Mouse (Mus musculus) limb, embryonic 12.5 days (tissue): ENCODE measurements around the gene Syp. TPM values are rescaled to one million over a fixed set of nuclear protein-coding genes. Genes with fewer than 3 reads are reported as not detected.

Experiments used
- ATAC-seq: fragments of 200-750 bp; cut with Nextera tagmentation; 2 replicates; pipeline ENCODE4 v1.8.0; 2017; ENCODE audit warnings: low read depth, moderate TSS enrichment; ENCODE audit not compliant: insufficient number of reproducible peaks, insufficient read depth, low FRiP score, low TSS enrichment
- H3K27ac ChIP-seq: fragments of 300-500 bp; sonication (generic); 2 replicates; pipeline ENCODE4 v1.5.1; 2016; ENCODE audit warnings: mild to moderate bottlenecking, moderate library complexity
- H3K27me3 ChIP-seq: fragments of 300-500 bp; sonication (generic); 2 replicates; pipeline ENCODE4 v1.6.1; 2016; ENCODE audit warnings: mild to moderate bottlenecking, moderate library complexity
- H3K36me3 ChIP-seq: fragments of 300-500 bp; sonication (generic); 2 replicates; pipeline ENCODE4 v1.6.1; 2016; ENCODE audit warnings: mild to moderate bottlenecking, moderate library complexity
- H3K4me1 ChIP-seq: fragments of 300-500 bp; sonication (generic); replicated peaks from 2 replicates; pipeline ENCODE4 v1.6.1; 2016
- H3K4me2 ChIP-seq: fragments of 300-500 bp; sonication (generic); 2 replicates; pipeline ENCODE4 v1.6.1; 2016; ENCODE audit warnings: mild to moderate bottlenecking, moderate library complexity
- H3K4me3 ChIP-seq: fragments of 300-500 bp; sonication (generic); replicated peaks from 2 replicates; pipeline ENCODE4 v1.5.1; 2016; ENCODE audit warnings: mild to moderate bottlenecking
- H3K9ac ChIP-seq: fragments of 300-500 bp; sonication (generic); replicated peaks from 2 replicates; pipeline ENCODE4 v1.6.1; 2016; ENCODE audit warnings: mild to moderate bottlenecking, moderate library complexity
- H3K9me3 ChIP-seq: fragments of 300-500 bp; sonication (generic); 2 replicates; pipeline ENCODE4 v1.6.1; 2016; ENCODE audit warnings: mild to moderate bottlenecking, moderate library complexity
- WGBS: fragments of 180-500 bp; shearing (Covaris S2); methylation state at CpG from one replicate; pipeline ENCODE4 v1.1.7; 2016; 5-methylcytosine and 5-hydroxymethylcytosine counted together
- polyA plus RNA-seq: library from polyadenylated mRNA; unstranded; fragments of >200 nt; fragmentation: Nextera tagmentation; extraction: Ambion mirVana; gene quantifications from 2 replicates; pipeline ENCODE4 v1.2.1, GENCODE M21; 2016

Syp gene
- polyA plus RNA-seq, 1 experiment from 2014 or later = 1.1 TPM

DNA sequence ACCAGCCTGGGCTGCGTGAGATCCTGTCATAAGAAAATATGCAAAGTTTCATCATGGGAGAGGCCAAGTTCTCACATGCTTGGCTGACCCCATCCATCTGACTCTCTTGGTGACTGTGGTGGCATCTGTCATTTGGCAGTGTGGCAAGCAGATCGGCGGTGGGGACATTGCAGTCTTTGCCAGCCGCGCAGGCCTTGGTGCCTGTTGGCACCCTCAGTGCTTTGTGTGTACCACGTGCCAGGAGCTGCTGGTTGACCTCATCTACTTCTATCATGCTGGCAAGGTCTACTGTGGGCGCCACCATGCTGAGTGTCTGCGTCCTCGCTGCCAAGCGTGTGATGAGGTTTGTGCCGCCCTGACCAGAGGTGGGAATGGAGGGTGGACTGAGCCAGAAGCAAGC, 26.5 kb downstream of the Syp start:
- no peaks in the 10 kb centered on the region for H3K4me1 ChIP-seq
- no peaks in the 10 kb centered on the region for H3K9me3 ChIP-seq
- H3K27me3 ChIP-seq = no peaks in the 10 kb centered on the region
- peaks cover 30% of the 10 kb centered on the region; the same call in 1 of the 2 replicates for H3K36me3 ChIP-seq
- H3K27ac ChIP-seq = no peak overlapping the region
- H3K9ac ChIP-seq = no peak overlapping the region
- no peak for ATAC-seq
- H3K4me3 ChIP-seq = no peak overlapping the region
- H3K4me2 ChIP-seq = no peak overlapping the region
- 93% methylated on average over 11 of the region's 11 CpGs for WGBS

DNA sequence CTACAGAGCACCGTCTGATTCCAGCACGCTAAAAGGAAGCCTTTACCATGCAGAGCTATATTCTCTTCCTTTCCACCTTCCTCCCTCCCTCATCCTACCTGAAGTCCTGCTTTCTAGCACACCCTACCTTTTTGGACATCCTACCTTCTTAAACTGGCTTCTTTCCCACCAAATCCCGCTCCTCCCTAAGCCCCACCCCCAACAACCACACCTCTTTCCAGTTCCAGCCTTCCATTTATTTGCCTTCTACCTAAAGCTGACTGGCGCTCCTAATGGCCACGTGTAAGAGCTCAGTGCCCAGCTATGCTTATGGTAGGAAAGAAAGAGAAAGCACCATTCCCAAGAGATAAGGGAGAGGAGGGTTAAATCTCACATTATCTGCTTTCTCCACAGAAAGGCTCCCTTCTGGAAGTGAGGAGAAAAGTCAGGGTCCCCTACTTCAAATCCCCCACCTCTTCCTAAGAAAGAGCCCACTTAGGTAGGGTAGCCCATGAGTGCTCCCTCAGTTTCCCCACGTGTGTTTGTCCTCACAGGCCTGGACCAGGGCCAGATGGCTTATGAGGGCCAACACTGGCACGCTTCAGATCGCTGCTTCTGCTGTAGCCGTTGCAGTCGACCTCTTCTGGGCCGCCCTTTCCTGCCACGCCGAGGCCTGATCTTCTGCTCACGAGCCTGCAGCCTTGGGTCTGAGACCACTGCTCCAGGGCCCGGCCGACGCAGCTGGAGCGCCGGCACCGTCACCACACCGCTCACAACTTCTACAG, 27.6 kb downstream of the Syp start:
- Histone ChIP-seq H3K27me3 (no peaks in the 10 kb centered on the region), H3K4me2 (no peak overlapping the region), H3K36me3 (peaks cover 30% of the 10 kb centered on the region; the same call in 1 of the 2 replicates), H3K27ac (no peak overlapping the region), H3K4me1 (no peaks in the 10 kb centered on the region), H3K9me3 (no peaks in the 10 kb centered on the region), H3K4me3 (no peak overlapping the region), H3K9ac (no peak overlapping the region)
- WGBS = 76% methylated on average over 21 of the region's 21 CpGs
- ATAC-seq = no peak

DNA sequence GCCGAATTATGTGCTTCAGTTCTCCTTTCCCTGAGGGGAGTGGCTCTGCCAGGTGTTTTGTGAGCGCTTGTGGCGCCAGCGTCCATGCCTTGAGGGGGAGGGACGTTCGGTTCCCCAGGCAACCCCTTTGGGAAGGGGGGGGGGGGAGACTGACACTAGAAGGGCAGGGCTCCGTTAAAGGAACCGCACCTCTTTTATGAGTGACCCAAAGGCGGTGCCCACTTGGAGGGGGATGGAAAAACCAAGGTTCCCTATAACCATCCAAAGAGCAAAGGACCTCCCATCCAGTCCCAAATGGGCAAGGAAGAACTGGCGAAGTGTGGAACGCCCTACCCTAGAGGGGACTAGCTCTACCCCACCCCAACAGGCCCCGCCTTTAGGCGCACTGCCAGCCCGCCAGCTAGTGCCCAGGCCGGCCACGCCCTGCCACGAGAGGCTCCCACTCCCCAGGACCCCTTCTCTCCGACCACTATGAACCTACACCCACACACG, 32.2 kb downstream of the Syp start:
- Histone ChIP-seq H3K4me3 (peak overlapping the region; percentile 48), H3K4me1 (0 out of 2 replicates have a peak, but pooled peaks cover 14% of the 10 kb centered on the region), H3K9me3 (0 out of 2 replicates have a peak, but pooled peaks cover 4% of the 10 kb centered on the region), H3K9ac (peak overlapping the region; percentile 48), H3K27me3 (no peaks in the 10 kb centered on the region), H3K27ac (peak overlapping the region; percentile 72; the same call in 1 of the 2 replicates), H3K4me2 (peak overlapping the region; percentile 57), H3K36me3 (peaks cover 15% of the 10 kb centered on the region; the same call in 1 of the 2 replicates)
- ATAC-seq = peak; percentile 12
- whole genome bisulfite sequencing = 21% methylated on average over 18 of the region's 19 CpGs

DNA sequence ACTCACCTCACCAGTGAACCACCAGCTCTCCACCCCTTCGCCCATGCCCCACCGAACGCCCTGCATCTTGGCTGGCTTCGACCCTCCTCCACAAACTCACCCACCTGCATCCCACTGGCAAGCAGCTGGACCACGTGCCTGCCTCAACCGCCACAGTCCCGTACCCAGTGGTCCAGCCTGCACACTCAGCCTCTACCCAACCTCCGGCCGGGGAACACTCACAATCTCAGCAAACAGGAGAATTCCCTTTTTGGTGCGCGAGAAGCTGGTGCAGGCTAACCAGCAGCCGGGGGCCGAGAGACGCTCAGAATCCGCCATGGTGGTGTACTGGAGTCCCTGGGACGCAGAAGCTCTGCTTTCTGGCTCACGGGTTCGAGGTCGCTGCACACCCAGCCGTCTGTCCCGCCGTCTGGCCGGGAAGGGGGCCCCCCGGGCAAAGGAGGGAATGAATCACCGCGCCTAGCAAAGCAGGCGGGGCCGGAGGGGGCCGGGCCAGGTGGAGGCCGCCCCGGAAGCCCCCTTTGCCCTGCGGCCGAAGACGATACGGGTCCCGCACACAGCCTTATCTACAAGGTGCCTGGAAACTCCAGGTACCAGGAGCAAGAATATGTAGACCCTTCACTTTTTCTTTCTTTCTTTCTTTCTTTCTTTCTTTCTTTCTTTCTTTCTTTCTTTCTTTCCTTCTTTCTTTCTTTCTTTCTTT, 32.8 kb downstream of the Syp start, which contains the start of gene Plp2:
Gene Plp2, minus strand, starts transcription at position 470 of the 703 bp plus-strand sequence.
- H3K9ac ChIP-seq = peak within 1 kb of the TSS; percentile 48
- peak within 1 kb of the TSS; percentile 48 for H3K4me3 ChIP-seq
- ATAC-seq = peak; percentile 34; the same call in 1 of the 2 replicates
- no peaks in the 10 kb centered on the region for H3K27me3 ChIP-seq
- H3K4me2 ChIP-seq = peak within 1 kb of the TSS; percentile 57
- H3K27ac ChIP-seq = peak within 1 kb of the TSS; percentile 72
- 0 out of 2 replicates have a peak, but pooled peaks cover 14% of the 10 kb centered on the region for H3K4me1 ChIP-seq
- H3K9me3 ChIP-seq = 0 out of 2 replicates have a peak, but pooled peaks cover 4% of the 10 kb centered on the region
- 22% methylated on average over 29 of the region's 36 CpGs for WGBS
- H3K36me3 ChIP-seq = peaks cover 15% of the 10 kb centered on the region; the same call in 1 of the 2 replicates

DNA sequence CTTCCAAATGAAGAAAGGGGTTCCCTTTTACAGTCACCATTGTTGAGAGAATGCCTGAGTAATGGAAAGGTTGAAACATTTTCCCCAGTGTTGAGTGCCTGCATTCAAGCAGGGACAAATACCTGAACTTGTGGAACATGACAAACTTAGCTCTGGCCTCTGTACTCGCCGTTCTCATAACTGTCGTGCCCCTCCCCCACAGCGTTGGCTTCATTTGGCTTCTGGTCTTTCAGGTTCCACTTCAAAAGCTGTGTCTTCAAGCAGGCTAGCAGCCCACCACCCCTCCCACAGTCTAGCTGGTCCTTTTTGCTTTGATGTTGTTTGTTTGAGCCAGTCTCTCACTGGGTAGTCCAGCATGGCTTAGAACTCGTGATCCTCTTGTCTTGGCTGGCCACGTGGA, 34.5 kb downstream of the Syp start:
- Histone ChIP-seq H3K27ac (no peak overlapping the region), H3K4me1 (0 out of 2 replicates have a peak, but pooled peaks cover 14% of the 10 kb centered on the region), H3K9ac (no peak overlapping the region), H3K9me3 (0 out of 2 replicates have a peak, but pooled peaks cover 4% of the 10 kb centered on the region), H3K27me3 (no peaks in the 10 kb centered on the region), H3K36me3 (peaks cover 5% of the 10 kb centered on the region; the same call in 1 of the 2 replicates), H3K4me3 (no peak overlapping the region), H3K4me2 (no peak overlapping the region)
- ATAC-seq = no peak
- WGBS = 34% methylated on average over 6 of the region's 6 CpGs

DNA sequence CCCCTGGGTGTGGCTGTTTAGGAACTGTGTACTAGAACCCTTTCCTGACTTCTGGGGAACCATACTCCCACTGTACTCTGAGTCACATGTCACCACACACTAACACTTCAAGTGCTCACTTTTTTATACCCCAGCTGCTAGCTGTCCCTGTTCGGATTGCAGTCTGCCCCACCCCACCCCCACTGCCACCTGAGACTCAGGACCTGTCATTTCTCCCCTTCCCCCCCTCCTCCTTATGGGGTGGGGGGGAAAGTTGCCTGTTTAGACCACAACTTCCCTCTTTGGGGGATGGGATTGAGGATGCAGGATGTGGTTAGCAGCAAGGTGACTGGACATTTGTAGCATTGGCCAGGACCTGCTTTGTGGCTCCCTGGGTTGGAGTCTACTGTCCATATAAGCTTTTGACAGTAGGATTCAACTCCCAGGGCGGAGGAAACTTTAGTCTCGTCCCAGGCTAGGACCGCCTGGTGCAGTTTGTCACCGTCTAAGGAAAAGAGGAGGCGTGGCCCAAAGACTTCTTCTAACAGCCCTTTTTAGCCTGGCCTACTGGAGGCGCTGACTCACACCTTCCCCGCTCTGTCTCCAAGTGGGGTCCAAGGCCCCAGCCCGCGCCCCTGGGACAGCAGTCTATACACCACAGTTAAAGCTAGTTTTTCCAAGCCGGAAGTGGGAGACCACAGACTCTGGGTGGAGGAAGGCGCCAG, 35.5 kb downstream of the Syp start:
- Histone ChIP-seq H3K4me3 (no peak overlapping the region), H3K36me3 (peaks cover 3% of the 10 kb centered on the region; the same call in 1 of the 2 replicates), H3K4me1 (0 out of 2 replicates have a peak, but pooled peaks cover 14% of the 10 kb centered on the region), H3K4me2 (peak overlapping the region; percentile 50), H3K27ac (peak overlapping the region; percentile 62; the same call in 1 of the 2 replicates), H3K9ac (no peak overlapping the region), H3K9me3 (0 out of 2 replicates have a peak, but pooled peaks cover 4% of the 10 kb centered on the region), H3K27me3 (no peaks in the 10 kb centered on the region)
- WGBS = 35% methylated on average over 12 of the region's 12 CpGs
- 0 out of 2 replicates have a peak, but pooled peaks have one; percentile 19 for ATAC-seq

DNA sequence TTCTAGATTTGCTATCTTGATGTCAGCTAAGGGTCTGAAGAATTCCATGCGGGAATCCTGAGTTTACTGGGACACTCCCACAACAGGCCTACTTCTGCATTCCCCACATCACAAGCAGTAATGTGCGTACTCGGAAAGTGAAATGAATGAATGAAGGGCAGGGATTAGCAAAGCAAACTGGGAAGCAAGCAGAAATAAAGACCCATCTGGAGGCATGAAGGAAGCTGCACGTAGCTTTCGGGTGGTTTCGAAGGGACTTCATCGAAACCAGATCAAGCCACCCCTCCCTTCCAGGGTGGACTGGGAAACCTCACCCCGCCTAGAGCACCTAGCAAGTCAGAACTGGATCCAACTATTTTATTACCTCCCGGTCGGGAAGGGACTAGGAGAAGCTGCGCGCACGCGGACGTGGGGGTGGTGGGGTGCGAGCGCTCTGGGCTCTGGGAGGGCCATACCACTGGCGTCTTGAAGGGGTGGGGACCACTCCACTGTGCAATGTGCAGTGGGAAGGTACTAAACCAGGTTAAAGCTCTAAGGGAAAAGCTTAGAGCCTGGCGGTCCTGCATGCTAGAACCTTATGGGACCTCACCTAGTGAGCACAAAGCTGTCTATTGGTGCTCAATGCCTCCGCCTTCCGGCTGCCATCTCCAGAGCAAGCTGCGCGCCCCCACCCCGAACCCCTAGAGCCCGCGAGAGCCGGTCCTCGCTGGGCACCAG, 36.2 kb downstream of the Syp start:
- peak overlapping the region; percentile 26 for H3K4me3 ChIP-seq
- WGBS = 28% methylated on average over 28 of the region's 28 CpGs
- ATAC-seq = 0 out of 2 replicates have a peak, but pooled peaks have one; percentile 18

DNA sequence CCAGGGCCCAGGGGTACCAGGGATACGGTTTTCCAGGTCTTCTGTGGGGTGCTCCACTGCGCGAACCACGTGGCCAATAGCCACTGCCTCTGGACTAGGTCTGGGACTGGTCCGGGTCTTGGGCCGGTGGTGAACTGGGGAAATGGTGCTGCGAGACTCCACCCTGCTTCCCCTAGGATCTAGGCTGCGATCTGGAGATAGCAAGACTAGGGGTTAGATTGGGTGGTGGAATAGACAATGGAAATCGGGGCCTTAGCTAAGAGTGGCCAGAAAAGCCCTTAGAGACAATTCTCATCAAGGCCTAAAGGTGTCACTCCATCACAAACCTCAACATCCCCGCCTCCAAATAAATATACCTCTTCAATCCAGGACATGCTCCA, 36.7 kb downstream of the Syp start:
- Histone ChIP-seq H3K4me1 (0 out of 2 replicates have a peak, but pooled peaks cover 14% of the 10 kb centered on the region), H3K36me3 (no peaks in the 10 kb centered on the region), H3K4me2 (peak overlapping the region; percentile 50), H3K9ac (no peak overlapping the region), H3K4me3 (peak overlapping the region; percentile 26; the same call in 1 of the 2 replicates), H3K27me3 (no peaks in the 10 kb centered on the region), H3K9me3 (0 out of 2 replicates have a peak, but pooled peaks cover 4% of the 10 kb centered on the region), H3K27ac (peak overlapping the region; percentile 62; the same call in 1 of the 2 replicates)
- no peak for ATAC-seq
- 42% methylated on average over 10 of the region's 10 CpGs for WGBS

More for the DNA sequence above, 36.2 kb downstream of the Syp start:
- Histone ChIP-seq H3K27ac (peak overlapping the region; percentile 62), H3K27me3 (no peaks in the 10 kb centered on the region), H3K9ac (no peak overlapping the region), H3K4me2 (peak overlapping the region; percentile 50), H3K4me1 (0 out of 2 replicates have a peak, but pooled peaks cover 14% of the 10 kb centered on the region), H3K36me3 (no peaks in the 10 kb centered on the region), H3K9me3 (0 out of 2 replicates have a peak, but pooled peaks cover 4% of the 10 kb centered on the region)

DNA sequence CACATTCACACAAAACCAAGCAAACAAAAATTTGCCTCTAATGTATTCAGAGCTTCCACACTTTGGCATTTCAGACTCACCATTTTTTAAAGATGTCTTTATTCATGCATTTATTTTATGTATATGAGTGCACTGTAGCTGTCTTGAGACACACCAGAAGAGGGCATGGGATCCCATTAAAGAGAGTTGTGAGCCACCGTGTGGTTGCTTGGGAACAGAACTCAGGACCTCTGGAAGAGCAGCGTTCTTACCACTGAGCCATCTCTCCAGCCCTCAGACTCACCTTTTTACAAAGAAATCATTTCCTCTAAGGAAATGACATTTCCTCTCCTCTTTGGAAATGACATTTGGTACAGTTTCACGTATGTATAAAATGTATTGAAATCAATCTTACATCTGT, 40.7 kb downstream of the Syp start:
- Histone ChIP-seq H3K27me3 (no peaks in the 10 kb centered on the region), H3K9me3 (0 out of 2 replicates have a peak, but pooled peaks cover 4% of the 10 kb centered on the region), H3K4me2 (no peak overlapping the region), H3K4me3 (no peak overlapping the region), H3K9ac (no peak overlapping the region), H3K27ac (no peak overlapping the region), H3K36me3 (no peaks in the 10 kb centered on the region), H3K4me1 (0 out of 2 replicates have a peak, but pooled peaks cover 2% of the 10 kb centered on the region)
- no peak for ATAC-seq
- WGBS = 38% methylated on average over 3 of the region's 3 CpGs
